Mouse (Mus musculus): ENCODE measurements around the gene Elovl7. TPM values are rescaled to one million over a fixed set of nuclear protein-coding genes. Genes with fewer than 3 reads are reported as not detected.

Gene Elovl7
- 0.70 and 0.89 TPM in 2 replicates for polyA plus RNA-seq (2012; rRNA removed)

DNA sequence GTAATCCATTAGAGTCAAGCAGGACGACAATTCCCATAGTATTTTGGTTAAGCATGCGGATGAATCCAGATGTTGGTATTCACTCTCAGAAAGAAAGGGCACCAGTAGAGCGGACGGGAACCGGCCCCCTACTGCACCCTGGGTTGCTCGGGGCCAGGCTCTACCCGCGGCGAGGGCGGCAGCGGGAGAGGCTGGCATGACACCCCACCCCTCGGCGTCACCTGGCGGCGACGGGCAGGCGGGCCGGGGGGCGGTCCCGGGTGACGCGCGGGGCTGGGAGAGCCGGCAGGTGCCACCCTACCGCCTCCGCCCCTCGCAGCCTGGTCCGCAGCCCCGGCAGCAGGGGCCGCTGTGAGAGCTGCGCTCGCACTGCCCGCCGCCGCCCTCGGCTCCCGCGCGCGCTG lies at the start of gene Elovl7:
TSS of gene Elovl7 (plus strand) at position 324 of the 404 bp plus-strand sequence.

DNA sequence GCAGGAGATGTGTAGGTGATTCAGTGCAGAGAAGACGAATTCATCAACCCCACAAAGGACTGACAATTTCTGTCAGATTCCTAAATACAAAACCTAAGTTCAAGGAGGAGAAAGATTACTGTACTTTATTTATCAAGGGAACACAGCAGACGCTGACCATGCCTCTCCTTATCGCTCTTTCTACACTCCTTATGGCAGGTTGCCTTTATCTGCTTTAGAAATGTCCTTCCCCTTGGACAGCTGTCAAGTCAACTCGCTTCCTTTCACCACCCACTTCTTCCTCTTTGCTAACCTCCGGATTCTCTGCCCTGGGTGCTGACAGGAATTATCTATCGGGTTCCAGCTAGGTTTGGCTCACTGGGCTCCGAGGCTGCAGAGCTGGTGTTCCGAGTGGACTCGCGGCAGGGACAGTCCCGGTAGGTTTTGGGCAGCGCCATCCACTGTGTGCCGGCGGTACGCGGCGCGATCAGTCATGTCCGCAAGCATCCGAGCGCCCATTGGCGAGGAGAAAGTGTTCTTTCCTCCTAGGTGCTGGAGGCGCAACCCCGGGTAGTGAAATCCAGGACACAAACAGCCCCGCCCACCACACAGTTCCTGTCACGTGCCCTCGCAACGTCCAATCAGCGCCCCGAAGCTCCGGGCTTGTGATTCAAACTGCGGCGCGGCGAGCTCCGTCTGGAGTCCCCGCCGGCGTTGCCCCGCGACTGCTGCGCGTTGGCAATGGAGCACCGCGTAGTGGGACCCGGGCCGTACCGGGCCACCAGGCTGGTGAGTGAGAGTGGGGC lies 101.7 kb downstream of the Elovl7 start, which contains the start of gene Depdc1b:
TSS of gene Depdc1b (plus strand) at position 631 of the 785 bp plus-strand sequence.

Other genes starting within 250 kb of the Elovl7 start
- gene Smim15, start 170.0 kb upstream of the Elovl7 start, polyA plus RNA-seq (2012; rRNA removed): 2.6 and 3.9 TPM in 2 replicates
- gene Ndufaf2, start 55.8 kb upstream of the Elovl7 start, polyA plus RNA-seq (2012; rRNA removed): 2.6 and 3.9 TPM in 2 replicates
- gene Ercc8, start 55.7 kb upstream of the Elovl7 start, polyA plus RNA-seq (2012; rRNA removed): 7.4 and 7.9 TPM in 2 replicates
- 0.98 and 1.7 TPM in 2 replicates for gene Depdc1b, start 101.9 kb downstream of the Elovl7 start, polyA plus RNA-seq (2012; rRNA removed)
- gene Pde4d, start 235.5 kb downstream of the Elovl7 start, polyA plus RNA-seq (2012; rRNA removed): 5.7 and 6.6 TPM in 2 replicates

Data from ovary, adult 2 months (tissue).